ENCODE assay signal across 8 mouse cellular contexts in genomic region chr5:9161456-9162041, GRCm38 (mm10). TPM values are rescaled to one million over a fixed set of nuclear protein-coding genes. Genes with fewer than 3 reads are reported as not detected.
DNase-seq lines count a peak whose midpoint lies in the region; ATAC-seq and TF ChIP-seq lines count a peak whose summit lies in the region.

Gene Dmtf1 (minus strand): TSS chr5:9161776.

- ATAC-seq in heart, embryonic 15.5 days (replicated peaks; ENCODE audit: insufficient number of reproducible peaks, insufficient read depth, low FRiP score, low read depth): peak; percentile 97
- peak; percentile 96 for ATAC-seq in liver, embryonic 14.5 days (ENCODE audit: insufficient read depth)
- peak; percentile 94 for ATAC-seq in neural tube, embryonic 11.5 days (ENCODE audit: insufficient read depth, low FRiP score, low TSS enrichment)
- peak; percentile 98 for ATAC-seq in stomach, postnatal 0 days (ENCODE audit: low FRiP score, low TSS enrichment)

- H3K9me3 ChIP-seq in forebrain, embryonic 10.5 days: no peaks in the 10 kb centered on the region
- H3K9me3 ChIP-seq in heart, embryonic 15.5 days (replicated peaks): no peaks in the 10 kb centered on the region
- no peaks in the 10 kb centered on the region for H3K9me3 ChIP-seq in liver, embryonic 14.5 days (ENCODE audit: control insufficient read depth, low read length)
- H3K9me3 ChIP-seq in neural tube, embryonic 11.5 days (ENCODE audit: control insufficient read depth, low read length): no peaks in the 10 kb centered on the region
- H3K9me3 ChIP-seq in stomach, postnatal 0 days (ENCODE audit: control insufficient read depth, low read length): no peaks in the 10 kb centered on the region

- peak; percentile 80 to 81 for DNase-seq in CD8-positive naive resting alpha-beta T cell, adult 2 months (ENCODE audit: low read depth in 2 of 2, low spot score in 2 of 2)
- peak; percentile 74 for DNase-seq in c-Kit-positive CD71-negative TER-119-negative erythroid progenitor cells, embryonic 14.5 days (ENCODE audit: low read depth)
- peak; percentile 93 for DNase-seq in forebrain, embryonic 10.5 days (ENCODE audit: extremely low spot score, low spot score)
- DNase-seq in kidney, postnatal 25 days: peak; percentile 88 to 94
- peak; percentile 74 to 78 (median 77) for DNase-seq in liver, embryonic 14.5 days (ENCODE audit: low read depth in 3 of 3, low spot score in 3 of 3)
- DNase-seq in neural tube, embryonic 11.5 days (ENCODE audit: low spot score): peak; percentile 95
- DNase-seq in stomach, postnatal 0 days (ENCODE audit: low spot score): peak; percentile 96

- peak within 1 kb of the TSS; percentile 96 for H3K9ac ChIP-seq in heart, embryonic 15.5 days
- peak within 1 kb of the TSS; percentile 92 for H3K9ac ChIP-seq in liver, embryonic 14.5 days (replicated peaks)
- H3K9ac ChIP-seq in neural tube, embryonic 11.5 days (ENCODE audit: low read length): peak within 1 kb of the TSS; percentile 96
- H3K9ac ChIP-seq in stomach, postnatal 0 days (ENCODE audit: low read length): peak within 1 kb of the TSS; percentile 99

- H3K4me3 ChIP-seq in forebrain, embryonic 10.5 days: peak within 1 kb of the TSS; percentile 94
- peak within 1 kb of the TSS; percentile 98 for H3K4me3 ChIP-seq in heart, embryonic 15.5 days
- peak within 1 kb of the TSS; percentile 89 to 94 for H3K4me3 ChIP-seq in liver, embryonic 14.5 days (ENCODE audit: insufficient read depth in 1 of 2, low read depth in 2 of 2, low read length in 2 of 2)
- H3K4me3 ChIP-seq in neural tube, embryonic 11.5 days (ENCODE audit: low read depth, low read length): peak within 1 kb of the TSS; percentile 66
- peak within 1 kb of the TSS; percentile 90 for H3K4me3 ChIP-seq in stomach, postnatal 0 days (ENCODE audit: low read depth, low read length)

- H3K4me1 ChIP-seq in forebrain, embryonic 10.5 days: peaks cover 21% of the 10 kb centered on the region
- peaks cover 15% of the 10 kb centered on the region for H3K4me1 ChIP-seq in heart, embryonic 15.5 days (replicated peaks)
- H3K4me1 ChIP-seq in liver, embryonic 14.5 days (replicated peaks; ENCODE audit: control insufficient read depth in 2 of 2, insufficient read depth in 2 of 2, low read length in 1 of 2): peaks cover 5 to 7% of the 10 kb centered on the region in 2 experiments
- no peaks in the 10 kb centered on the region for H3K4me1 ChIP-seq in neural tube, embryonic 11.5 days (ENCODE audit: control insufficient read depth, insufficient read depth, low read length)
- no peaks in the 10 kb centered on the region for H3K4me1 ChIP-seq in stomach, postnatal 0 days (replicated peaks; ENCODE audit: control insufficient read depth, insufficient read depth)

- TF ChIP-seq EP300 in liver, embryonic 14.5 days (IDR thresholded peaks at IDR 0.05; ENCODE audit: low read depth): no peak
- TF ChIP-seq EP300 in stomach, postnatal 0 days (optimal IDR thresholded peaks at IDR 0.05): no peak

- no peak for TF ChIP-seq CTCF in liver, embryonic 14.5 days (IDR thresholded peaks at IDR 0.05; ENCODE audit: low read depth)
- no peak for TF ChIP-seq CTCF in stomach, postnatal 0 days (IDR thresholded peaks at IDR 0.05; ENCODE audit: low read depth)

- peak within 1 kb of the TSS; percentile 70 for H3K4me2 ChIP-seq in heart, embryonic 15.5 days
- peak within 1 kb of the TSS; percentile 85 for H3K4me2 ChIP-seq in liver, embryonic 14.5 days (ENCODE audit: low read depth)
- peak within 1 kb of the TSS; percentile 52 for H3K4me2 ChIP-seq in neural tube, embryonic 11.5 days (ENCODE audit: low read depth)
- peak within 1 kb of the TSS; percentile 60 for H3K4me2 ChIP-seq in stomach, postnatal 0 days (replicated peaks; ENCODE audit: low read depth)

- H3K27me3 ChIP-seq in forebrain, embryonic 10.5 days (ENCODE audit: poor library complexity, severe bottlenecking): no peaks in the 10 kb centered on the region
- H3K27me3 ChIP-seq in heart, embryonic 15.5 days: no peaks in the 10 kb centered on the region
- H3K27me3 ChIP-seq in liver, embryonic 14.5 days (ENCODE audit: control insufficient read depth, insufficient read depth, low read length): no peaks in the 10 kb centered on the region
- no peaks in the 10 kb centered on the region for H3K27me3 ChIP-seq in neural tube, embryonic 11.5 days (ENCODE audit: control insufficient read depth, insufficient read depth, low read length)
- no peaks in the 10 kb centered on the region for H3K27me3 ChIP-seq in stomach, postnatal 0 days (ENCODE audit: control insufficient read depth, insufficient read depth, low read length)

- peaks cover 18% of the 10 kb centered on the region for H3K36me3 ChIP-seq in forebrain, embryonic 10.5 days (replicated peaks)
- H3K36me3 ChIP-seq in heart, embryonic 15.5 days: no peaks in the 10 kb centered on the region
- no peaks in the 10 kb centered on the region for H3K36me3 ChIP-seq in liver, embryonic 14.5 days (replicated peaks; ENCODE audit: control insufficient read depth, insufficient read depth, low read depth)
- no peaks in the 10 kb centered on the region for H3K36me3 ChIP-seq in neural tube, embryonic 11.5 days (ENCODE audit: control insufficient read depth, insufficient read depth, low read length)
- no peaks in the 10 kb centered on the region for H3K36me3 ChIP-seq in stomach, postnatal 0 days (ENCODE audit: control insufficient read depth, insufficient read depth, low read length)

- under 1% methylated on average over 64 of the region's 64 CpGs for WGBS in forebrain, embryonic 10.5 days
- WGBS in heart, embryonic 15.5 days: under 1% methylated on average over 63 of the region's 64 CpGs
- WGBS in liver, embryonic 14.5 days (ENCODE audit: insufficient replicate concordance): under 1% methylated on average over 57 of the region's 64 CpGs
- WGBS in neural tube, embryonic 11.5 days: under 1% methylated on average over 61 of the region's 64 CpGs
- under 1% methylated on average over 54 of the region's 64 CpGs for WGBS in stomach, postnatal 0 days

- H3K27ac ChIP-seq in forebrain, embryonic 10.5 days: peak within 1 kb of the TSS; percentile 99
- H3K27ac ChIP-seq in heart, embryonic 15.5 days: peak within 1 kb of the TSS; percentile 100
- peak within 1 kb of the TSS; percentile 68 for H3K27ac ChIP-seq in liver, embryonic 14.5 days
- peak within 1 kb of the TSS; percentile 100 for H3K27ac ChIP-seq in neural tube, embryonic 11.5 days (ENCODE audit: low read depth, low read length)
- peak within 1 kb of the TSS; percentile 100 for H3K27ac ChIP-seq in stomach, postnatal 0 days (replicated peaks)

RNA-seq across cellular contexts. Expression of gene Dmtf1, which starts in this region (rescaled TPM):
- 57.7 and 59.4 TPM in 2 replicates for polyA plus RNA-seq in forebrain, embryonic 10.5 days (2016; fragmentation: Nextera tagmentation; extraction: Ambion mirVana)
- 24.5 and 27.3 TPM in 2 replicates for polyA plus RNA-seq in heart, embryonic 15.5 days (2015; fragmentation: Nextera tagmentation; extraction: Ambion mirVana)
- polyA plus RNA-seq in liver, embryonic 14.5 days (2012; rRNA removed): 8.0 and 10.8 TPM in 2 replicates
- 9.5 and 10.7 TPM in 2 replicates for polyA plus RNA-seq in liver, embryonic 14.5 days (2014; fragmentation: Nextera tagmentation; extraction: Ambion mirVana)
- 74.1 and 75.0 TPM in 2 replicates for polyA plus RNA-seq in neural tube, embryonic 11.5 days (2014; fragmentation: Nextera tagmentation; extraction: Ambion mirVana)
- 9.5 and 10.7 TPM in 2 replicates for polyA plus RNA-seq in stomach, postnatal 0 days (2015; fragmentation: Nextera tagmentation; extraction: Ambion mirVana)

Comparison
In these comparisons a context has a peak if more than half of its experiments do, and no peak if none do; other contexts are left out.
1. Peak in every context shown above with its lines: DNase-seq, ATAC-seq, H3K4me3 ChIP-seq and H3K27ac ChIP-seq.